Mouse (Mus musculus) kidney, embryonic 15.5 days (tissue): ENCODE results near the gene Pex5. TPM values are rescaled to one million over a fixed set of nuclear protein-coding genes. Genes with fewer than 3 reads are reported as not detected.

Source experiments
- polyA plus RNA-seq: library from polyadenylated mRNA; unstranded; fragments of >200 nt; fragmentation: Nextera tagmentation; extraction: Ambion mirVana; gene quantifications from 2 replicates; pipeline ENCODE4 v1.2.1, GENCODE M21; 2015

The Pex5 gene
- polyA plus RNA-seq, 1 experiment from 2014 or later: 46.4 TPM

Other genes starting within 250 kb of the Pex5 start
- gene Vmn2r27, start 183.2 kb downstream of the Pex5 start, polyA plus RNA-seq: not detected in 2 replicates
- gene Cd163, start 110.4 kb downstream of the Pex5 start, polyA plus RNA-seq: 0.38 and 0.40 TPM in 2 replicates
- gene Clstn3, start 49.7 kb upstream of the Pex5 start, polyA plus RNA-seq: 3.9 and 5.9 TPM in 2 replicates
- 1.6 and 2.0 TPM in 2 replicates for gene C1rl, start 78.0 kb upstream of the Pex5 start, polyA plus RNA-seq
- 7.9 and 8.3 TPM in 2 replicates for gene C1ra, start 97.3 kb upstream of the Pex5 start, polyA plus RNA-seq
- 21.8 and 23.1 TPM in 2 replicates for gene C1s1, start 127.3 kb upstream of the Pex5 start, polyA plus RNA-seq
- not detected in 2 replicates for gene C1rb, start 155.2 kb upstream of the Pex5 start, polyA plus RNA-seq
- gene C1s2, start 221.0 kb upstream of the Pex5 start, polyA plus RNA-seq: 0.16 and 0.21 TPM in 2 replicates
- gene Lpcat3, start 248.0 kb upstream of the Pex5 start, polyA plus RNA-seq: 77.4 and 80.4 TPM in 2 replicates